Mouse (Mus musculus) ovary, postnatal 14 days (tissue): ENCODE data around the gene Ubxn7.

Experiments used
- DNase-seq: peaks from one replicate; pipeline ENCODE4 v3.0.0; 2022; ENCODE audit warnings: low spot score

Ubxn7 gene

DNA sequence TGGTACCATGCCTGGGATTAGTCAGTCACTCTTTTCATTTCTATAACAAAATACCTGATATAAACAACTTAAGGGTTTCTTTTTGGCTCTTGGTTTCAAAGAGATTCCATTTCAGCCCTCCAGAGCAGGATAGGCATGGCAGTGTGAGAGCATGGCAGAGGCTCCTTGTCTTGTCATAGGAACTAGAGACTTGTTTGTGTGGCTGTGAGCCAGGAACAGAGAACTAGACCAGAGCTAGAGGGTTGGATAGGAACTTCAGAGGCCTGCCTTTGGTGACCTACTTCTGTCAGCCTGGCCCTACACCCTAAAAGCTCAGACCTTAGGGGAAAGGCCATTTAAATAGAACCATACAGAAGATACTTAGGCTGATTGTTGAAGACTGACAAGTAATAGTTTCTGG is 50.8 kb downstream of the Ubxn7 start:
- no peak for DNase-seq

DNA sequence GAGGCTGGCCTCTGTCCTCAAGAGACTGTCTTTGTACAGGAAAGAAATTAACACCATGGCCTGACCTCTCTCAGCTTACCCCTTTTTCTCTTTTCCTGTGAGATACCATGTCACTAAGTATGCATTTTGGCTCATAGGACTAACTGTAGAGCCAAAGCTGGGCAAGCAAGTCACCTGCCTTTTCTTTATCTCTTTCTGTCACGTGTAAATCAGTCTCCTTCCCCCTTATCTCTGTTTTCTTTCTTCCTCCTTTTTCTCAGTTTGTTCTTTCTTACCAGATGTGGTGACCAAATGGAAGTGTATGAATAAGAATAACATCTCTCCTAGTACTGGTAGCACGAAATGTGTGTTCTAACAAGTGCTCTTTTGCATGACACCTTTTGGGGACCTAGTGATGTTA is 52.8 kb downstream of the Ubxn7 start:
- DNase-seq = no peak

DNA sequence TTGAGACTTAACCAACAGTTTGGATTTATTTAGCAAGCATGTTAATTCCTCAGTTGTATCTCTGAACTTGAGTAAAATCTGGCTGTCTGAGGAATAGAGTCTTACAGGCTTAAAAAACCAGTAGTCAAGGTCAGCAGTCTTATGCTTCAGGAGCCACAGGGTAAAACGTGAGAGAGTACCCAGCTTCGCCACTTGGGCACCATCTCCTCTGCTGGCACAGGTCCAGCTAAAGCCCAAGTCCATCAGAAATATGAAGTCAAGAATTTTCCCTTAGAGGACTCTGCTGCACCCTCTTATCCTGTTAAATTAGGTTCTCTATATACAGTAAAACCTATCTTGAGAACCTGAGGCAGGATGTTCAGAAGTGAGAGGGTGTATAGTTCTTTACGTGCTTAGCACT is 54.8 kb downstream of the Ubxn7 start:
- DNase-seq = no peak

DNA sequence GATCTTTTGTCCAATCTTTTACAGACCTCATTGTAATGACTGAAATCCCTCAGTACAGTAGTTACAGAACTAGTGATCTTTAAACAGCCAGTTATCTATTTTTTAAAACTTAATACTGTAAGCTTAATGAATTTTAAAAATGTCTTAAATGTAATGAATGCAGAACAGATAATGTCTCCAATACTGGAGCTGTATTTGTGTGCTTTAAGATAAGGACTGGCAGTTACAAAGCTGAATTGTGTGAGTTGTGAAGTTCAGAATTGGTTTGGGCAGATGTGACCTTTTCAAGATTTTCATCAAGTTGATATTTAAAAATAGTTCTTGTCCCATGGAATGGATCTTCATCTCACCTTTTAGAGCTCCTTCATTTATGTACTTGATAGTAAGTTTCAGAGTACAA is 57.0 kb downstream of the Ubxn7 start:
- DNase-seq = no peak

DNA sequence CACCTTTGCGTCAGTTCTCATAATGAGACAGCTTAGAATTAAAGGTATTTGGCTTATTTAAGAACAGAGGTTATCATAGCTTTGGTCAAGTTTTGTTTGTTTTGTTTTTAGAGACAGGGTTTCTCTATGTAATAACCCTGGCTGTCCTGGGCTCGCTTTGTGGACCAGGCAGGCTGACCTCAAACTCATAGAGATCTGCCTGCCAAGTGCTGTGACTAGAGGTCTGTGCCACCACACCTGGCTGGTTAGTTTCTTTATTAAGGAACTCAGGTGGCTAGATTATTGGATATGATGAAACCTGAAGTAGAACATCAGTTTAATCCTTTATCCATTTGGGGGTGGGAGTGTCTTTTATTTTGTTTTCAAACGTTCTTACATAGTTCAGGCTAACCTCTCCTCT is 57.8 kb downstream of the Ubxn7 start:
- DNase-seq = no peak

DNA sequence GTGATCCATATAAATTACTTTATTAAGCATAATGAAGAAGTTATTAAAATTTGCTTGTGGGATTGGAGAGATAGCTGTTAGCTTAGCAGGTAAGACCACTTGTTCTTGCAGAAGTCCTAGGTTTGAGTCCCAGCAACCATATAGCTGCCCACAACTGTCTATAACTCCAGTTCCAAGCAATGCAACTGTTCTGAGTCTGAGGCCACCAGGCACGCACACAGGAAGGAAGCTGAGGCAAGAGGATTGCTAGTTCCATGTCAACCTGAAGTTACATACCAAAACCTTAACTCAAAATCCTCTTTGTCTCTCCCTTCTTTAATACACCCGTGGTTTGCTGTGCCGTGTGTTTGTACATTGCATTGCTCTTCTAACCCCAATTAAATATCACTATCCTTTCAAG is 58.8 kb downstream of the Ubxn7 start:
- DNase-seq = no peak

DNA sequence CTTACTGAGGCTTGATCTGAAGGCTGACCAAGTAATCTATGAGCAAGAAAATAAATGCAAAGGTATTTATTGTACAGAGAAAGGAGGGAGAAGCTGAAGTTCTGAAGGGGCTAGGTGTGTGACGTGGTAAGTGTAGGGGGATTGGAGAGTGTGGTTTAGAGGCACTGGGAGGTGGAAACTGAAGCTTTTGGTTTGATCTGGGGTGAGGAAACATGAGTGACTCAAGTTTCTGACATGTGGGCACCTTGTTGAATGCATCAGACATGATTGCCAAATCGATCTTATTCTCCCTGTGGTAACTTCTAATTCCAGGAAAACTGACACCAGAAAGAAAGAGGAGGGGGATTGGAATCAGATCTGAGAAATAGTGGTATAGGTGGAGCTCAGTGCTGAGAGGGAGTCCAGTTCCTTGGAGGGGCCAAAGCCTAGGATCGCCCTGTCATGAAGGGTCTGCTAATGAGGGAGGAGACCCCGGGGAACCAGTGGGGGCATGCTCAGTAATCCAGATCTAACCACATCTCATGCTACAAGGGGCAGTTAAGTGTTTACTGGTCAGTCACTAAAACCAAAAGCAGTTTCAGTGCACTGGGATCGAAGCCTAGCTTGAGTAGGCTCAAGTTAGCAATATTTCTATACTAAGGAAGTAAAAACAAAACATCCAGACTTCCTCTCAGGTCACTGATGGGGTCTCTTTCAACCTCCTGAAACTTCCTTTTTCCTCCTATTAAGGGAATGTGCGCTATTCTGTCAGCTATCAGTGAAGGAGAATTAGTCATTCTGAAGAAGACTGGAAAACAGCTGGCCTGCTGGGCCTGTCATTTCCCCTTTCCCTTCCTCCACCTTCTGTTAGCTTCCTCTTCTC is 63.9 kb downstream of the Ubxn7 start:
- DNase-seq = no peak

DNA sequence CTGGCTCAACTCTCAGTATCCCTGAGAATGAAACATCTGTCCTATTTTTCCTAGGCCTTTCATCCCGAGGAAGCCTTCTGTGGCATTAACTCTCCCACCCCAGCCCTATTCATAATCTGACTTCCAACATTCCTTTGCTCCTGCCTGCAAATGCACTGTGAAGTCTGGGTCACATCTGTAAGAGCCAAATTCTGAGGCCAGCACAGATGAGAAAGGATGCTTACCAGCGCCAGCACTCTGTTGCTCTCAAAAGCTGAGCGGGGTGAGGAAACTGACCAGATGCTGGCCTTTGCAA is 64.4 kb downstream of the Ubxn7 start:
- no peak for DNase-seq

DNA sequence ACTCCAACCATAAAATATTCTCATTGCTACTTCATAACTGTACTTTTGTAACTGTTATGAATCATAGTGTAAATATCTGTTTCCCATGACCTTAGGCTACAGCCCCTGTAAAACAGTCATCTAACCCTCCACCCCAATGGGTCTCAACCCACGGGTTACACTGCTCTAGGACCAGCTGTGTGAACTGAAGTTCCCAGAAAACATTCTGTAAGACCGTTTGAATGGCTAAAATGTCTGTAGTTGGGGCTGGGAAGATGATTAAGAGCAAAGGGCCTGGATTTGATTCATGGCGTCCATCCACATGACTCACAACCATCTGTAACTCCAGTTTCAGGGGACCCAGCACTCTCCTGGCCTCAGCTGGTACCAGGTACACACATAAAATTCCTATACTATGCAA is 66.1 kb downstream of the Ubxn7 start:
- no peak for DNase-seq

DNA sequence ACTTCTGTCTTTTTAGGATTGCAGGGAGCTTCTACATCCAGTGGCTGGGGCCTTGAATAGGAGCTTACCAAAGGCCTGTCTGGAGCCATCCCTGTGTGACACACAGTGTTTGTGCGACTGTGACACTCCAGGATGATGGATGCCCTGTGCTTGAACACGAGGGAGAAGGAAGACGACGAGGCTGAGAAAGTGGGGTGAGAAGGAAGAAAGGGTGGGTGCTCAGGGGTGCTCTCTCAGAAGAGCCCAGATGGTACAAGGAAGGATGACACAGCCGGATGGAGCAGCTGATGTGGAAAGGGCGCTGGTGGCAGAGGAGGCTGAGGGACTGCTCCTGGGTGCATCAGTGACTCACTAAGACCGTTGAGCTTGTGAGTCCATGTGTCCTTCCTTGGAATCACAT is 68.2 kb downstream of the Ubxn7 start, which contains the start of gene Tm4sf19:
Gene Tm4sf19, plus strand, starts transcription at position 240 of the 400 bp plus-strand sequence.
- DNase-seq = no peak

DNA sequence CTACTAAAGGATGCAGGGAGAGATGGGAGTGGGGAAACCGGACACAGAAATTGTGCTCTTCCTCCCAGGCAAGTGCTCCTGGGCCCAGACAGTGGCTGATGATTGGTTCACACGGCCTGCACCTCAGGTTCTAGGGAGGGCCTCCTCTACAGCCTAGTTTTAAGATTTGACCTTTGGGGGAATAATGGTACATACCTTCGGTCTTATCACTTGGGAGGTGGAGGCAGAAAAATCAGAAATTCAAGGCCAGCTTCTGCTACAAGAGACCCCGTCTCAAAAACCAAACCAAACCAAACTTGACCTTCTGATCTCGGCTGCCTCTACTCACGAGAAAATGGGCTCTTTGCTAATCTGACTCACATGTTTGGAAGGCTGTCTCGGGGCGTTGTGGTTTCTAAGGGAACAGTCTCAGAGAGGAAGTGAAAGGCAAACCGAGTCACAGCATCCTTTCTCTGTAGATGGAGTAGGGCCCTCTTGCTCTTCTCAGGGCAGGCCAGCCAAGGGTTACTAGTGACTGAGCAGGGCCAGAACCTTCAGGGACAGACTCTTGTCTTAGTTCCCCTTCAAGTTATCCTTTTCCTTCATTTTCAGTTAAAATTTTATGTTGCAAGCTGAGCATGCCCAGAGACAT is 69.4 kb downstream of the Ubxn7 start:
- no peak for DNase-seq

DNA sequence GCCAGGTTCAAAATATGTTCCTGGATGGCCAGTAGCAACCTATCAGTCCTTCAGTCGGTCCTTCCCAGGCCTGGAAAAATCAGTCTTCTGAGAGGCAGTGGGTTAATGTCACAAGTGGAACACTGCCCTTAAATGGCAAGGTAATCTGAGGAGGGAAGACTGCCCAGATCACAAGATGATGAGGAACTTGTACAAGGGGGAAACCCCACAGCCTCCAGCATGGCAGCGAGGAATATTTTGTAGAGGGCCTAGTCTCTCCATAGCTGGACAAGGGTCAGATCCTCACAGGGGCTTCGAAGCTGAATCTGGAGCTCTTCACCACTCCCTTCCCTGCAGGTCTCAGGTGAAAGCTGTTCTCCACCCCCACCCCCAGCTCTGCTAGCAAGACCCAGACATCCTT is 70.8 kb downstream of the Ubxn7 start:
- DNase-seq = no peak

DNA sequence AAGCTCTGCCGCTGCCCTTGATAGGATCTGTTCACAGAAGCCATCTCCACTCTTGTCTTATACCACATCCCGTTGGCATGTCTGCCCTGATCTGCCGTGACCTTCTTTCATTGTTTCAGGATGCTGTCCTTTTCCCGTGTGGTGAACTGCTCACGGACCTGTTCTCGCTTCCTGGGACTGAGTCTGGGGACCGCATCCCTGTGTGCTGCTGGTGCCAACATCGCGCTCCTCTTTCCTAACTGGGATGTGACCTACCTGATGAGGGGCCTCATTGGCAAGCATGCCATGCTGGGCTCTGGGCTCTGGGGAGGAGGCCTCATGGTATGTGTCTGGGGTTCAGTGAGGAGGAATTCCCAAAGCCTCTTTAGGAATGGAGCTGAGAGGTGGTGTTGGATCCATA is 73.7 kb downstream of the Ubxn7 start:
- no peak for DNase-seq

DNA sequence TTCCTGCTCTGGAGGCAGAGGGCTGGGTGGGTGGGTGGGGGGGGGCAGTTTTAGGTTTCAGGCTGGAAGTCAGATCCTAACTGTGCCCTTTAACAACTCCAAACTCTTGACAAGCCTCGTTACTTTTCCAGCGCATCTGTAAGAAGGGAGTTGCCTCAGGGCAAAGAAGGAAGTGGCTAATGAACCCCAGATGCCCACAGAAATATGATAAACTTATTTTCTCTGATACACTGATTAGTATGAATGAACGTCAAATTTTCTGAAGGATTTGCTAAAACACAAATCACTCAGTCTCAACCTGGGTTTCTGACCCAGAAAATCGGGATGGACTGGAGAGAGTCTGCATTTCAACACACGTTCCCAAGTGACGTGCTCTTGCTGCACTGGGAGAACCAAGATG is 74.6 kb downstream of the Ubxn7 start:
- no peak for DNase-seq

DNA sequence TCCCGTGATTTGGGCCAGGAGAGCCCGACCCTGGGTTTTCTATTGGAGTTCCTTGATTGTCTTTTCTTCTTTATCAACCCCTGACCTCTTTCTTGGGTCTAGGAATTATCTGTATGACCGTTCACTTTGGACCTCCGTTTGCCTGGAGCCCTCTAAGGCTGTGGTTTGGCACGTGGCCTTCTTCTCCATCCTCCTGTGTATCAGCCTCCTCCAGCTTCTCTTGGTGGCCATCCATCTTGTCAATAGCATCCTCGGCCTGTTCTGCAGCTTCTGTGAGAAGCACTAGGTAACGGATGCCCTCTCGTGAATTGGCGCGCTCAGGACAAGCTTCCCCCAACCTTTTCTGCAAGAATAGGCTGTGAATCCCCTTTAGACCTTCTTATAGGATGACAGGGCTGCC is 75.7 kb downstream of the Ubxn7 start:
- no peak for DNase-seq

DNA sequence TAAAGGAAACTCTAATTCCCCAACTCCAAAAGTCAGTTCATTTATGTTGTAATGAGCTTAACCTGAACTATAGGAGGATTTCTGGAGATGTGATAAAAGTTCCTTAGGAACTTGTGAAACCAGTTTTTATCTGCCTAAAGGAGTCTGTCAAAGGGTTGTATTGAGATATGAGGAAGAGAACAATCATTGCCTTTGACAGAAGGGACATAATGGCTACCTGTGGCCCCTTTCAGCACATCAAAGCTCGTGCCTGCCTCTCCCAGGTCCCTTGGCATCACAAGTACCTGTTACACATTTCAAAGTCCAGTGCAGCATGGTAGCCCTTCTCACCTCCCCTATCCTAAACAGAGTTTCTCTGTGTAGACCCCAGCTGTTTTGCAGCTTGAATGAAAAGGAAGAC is 85.4 kb downstream of the Ubxn7 start:
- no peak for DNase-seq

DNA sequence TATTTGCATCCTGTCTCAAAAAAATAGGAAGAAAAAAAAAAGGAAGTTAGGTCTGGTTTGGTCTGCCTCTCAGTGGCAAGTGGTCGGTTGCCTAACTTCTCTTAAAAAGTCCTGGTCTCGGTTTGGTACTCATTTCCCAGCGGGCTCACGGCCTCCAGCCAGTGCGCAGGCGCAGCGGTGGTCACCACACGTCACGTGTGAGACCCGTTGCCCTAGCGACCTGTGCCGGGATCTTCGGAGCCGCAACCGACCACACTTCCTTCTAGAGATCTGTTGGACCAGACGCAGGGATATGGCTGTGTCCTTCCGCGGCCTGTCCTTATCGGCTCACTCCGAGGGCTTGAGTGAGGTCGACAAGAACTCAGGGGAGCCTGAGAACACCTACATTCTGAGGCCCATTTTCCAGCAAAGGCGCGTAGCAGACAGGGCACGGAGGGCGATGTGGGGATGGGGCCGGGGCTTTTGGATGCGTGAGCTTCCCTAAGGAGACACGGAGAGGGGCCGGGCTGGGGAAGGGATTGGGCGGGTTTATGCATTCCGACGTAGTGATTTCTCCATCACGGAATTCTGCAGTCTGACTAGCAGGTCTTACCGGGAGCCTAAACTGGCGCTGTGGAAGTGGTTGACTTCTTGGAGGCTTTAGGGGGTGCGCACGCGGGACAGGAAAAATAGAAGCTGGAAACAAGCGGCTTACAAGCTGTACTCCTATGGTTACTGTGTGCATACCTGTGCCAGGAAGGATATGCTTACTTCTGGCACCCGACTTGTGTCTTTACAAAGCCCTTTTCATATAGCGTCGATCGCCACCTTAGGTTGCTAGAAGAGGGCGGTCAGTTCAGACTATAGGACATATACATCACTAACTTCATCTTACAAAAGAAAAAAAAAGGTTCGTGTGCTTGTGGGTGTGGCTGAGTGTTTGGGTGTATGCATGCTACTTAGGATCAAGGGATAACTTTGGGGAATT is 87.7 kb downstream of the Ubxn7 start, which contains the start of gene Tctex1d2:
Gene Tctex1d2, plus strand, starts transcription at position 186 of the 967 bp plus-strand sequence.
- DNase-seq = peak; percentile 88

DNA sequence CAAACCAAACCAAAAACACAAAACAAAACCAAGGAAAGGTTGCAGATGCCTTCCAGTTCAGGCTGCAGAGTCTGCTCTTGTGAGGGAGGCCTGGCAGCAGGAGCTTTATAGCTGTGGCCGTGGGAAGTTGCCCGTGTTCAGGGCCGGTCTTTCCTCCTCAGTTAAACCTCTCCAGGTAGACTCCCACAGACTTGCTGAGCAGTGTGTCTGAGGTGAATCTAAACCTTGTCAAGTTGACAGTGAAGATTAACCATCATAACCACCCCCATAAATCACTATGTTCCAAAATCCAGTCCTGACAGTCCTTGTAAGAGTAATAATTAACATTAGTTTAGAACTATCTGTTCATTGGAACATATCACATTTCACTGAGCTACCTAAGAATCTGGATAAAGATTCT is 95.4 kb downstream of the Ubxn7 start:
- no peak for DNase-seq

DNA sequence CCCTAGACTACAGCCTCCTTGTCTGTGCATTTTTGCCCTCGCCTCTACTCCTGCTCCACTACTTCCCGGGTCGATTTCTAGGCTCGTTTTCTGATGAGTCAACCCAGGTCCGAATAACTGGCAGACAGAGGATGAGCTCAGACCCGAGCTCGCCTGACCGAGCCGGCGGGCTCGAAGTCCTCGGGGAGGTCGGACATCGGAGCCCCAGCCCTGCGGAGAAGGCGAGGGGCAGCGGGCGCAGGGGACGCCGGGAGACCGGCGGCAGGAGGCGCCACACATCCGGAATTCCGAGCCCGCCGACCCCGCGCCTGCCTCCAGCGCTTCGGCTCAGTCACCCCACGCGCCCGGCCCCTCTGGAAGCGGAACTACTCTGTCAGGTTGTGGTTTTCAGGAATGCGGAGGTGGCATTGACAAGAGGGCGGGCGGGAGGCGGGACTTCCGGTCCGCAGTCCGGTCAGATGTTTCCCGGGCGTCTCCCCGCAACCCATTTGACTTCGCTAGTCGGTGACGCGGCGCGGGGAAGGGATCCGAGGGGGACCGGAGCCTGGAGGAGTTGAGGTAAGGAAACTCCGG is 98.5 kb downstream of the Ubxn7 start, which contains the start of gene Pcyt1a:
Gene Pcyt1a, plus strand, starts transcription at position 448 of the 573 bp plus-strand sequence.
- peak; percentile 84 for DNase-seq

DNA sequence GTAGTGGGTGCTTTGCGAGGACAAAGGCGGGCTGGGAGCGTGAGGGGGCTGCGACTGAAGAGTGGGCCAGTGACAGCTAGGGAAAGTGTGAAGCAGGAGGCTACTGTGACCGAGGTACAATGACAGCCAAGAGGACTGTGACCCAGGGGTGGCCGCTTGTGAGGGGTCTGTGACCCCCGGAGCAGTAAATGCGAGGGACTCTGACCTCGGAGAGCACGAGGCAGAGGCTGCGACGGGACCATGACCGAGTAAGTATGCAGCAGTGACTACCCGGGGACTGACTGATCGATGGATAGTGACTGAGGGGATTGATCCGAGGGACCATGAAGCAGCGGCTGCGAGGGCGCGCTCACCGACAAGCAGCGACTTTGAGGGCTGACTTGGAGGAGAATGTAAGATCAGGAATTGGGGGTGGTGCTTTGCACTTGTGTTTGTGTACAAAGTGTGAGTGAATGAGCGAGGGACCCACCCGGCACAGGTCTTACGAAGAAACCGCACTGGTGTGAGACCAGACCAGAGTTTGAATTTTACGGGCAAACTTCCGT is 99.1 kb downstream of the Ubxn7 start:
- DNase-seq = no peak

DNA sequence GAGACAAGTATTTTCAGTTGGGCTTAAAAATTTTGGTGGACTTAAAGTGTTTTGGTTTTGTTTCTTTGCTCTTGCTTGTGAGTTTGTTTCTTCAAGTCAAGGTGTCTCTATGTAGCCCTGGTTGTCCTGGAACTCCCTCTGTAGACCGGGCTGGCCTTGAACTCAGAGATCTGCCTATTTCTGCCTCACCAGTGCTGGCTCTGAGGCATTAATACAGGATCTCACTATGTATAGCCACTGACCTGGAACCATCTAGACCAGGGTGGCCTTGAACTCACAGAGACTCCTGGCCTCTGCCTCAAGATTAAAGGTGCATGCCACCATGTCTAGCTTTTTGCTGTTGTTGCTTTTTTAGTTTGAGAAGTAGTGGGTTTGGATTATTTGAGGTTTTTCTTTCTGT is 99.9 kb downstream of the Ubxn7 start:
- DNase-seq = no peak

DNA sequence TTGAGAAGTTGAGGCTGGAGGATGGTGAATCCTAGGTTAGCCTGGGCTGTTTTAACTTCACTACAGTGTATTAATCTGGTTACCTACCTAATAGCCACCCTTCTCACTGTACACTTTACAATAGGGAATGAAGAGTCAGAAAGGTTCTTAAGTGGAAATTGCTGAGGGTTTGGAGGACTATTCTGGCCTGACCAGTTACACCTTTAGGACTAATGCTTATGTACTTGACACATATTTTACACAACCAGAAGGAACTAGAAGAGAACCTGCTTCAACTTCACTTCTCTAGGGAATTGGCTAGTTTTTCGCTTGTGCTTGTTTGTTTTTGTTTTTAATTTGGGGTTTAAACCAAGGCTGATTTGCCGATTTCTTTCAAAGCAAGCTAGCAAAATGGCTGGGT is 101.1 kb downstream of the Ubxn7 start:
- DNase-seq = no peak
